Mouse (Mus musculus) erythroblast, embryonic 14.5 days (primary cell): ENCODE measurements around the gene Rin3. TPM values are rescaled to one million over a fixed set of nuclear protein-coding genes. Genes with fewer than 3 reads are reported as not detected.

ENCODE experiments used
- H3K27me3 ChIP-seq: 2 replicates; pipeline ENCODE4 v1.6.1; 2012; ENCODE audit warnings: inconsistent platforms; ENCODE audit not compliant: control insufficient read depth
- H3K36me3 ChIP-seq: 2 replicates; pipeline ENCODE4 v1.6.1; 2012; ENCODE audit warnings: mild to moderate bottlenecking, inconsistent platforms; ENCODE audit not compliant: control insufficient read depth
- H3K4me1 ChIP-seq: 2 replicates; pipeline ENCODE4 v1.6.1; 2012; ENCODE audit warnings: inconsistent platforms; ENCODE audit not compliant: control insufficient read depth
- H3K4me3 ChIP-seq: replicated peaks from 2 replicates; pipeline ENCODE3; 2012; ENCODE audit warnings: moderate library complexity, mild to moderate bottlenecking, inconsistent platforms
- H3K9me3 ChIP-seq: 2 replicates; pipeline ENCODE4 v1.6.1; 2012; ENCODE audit warnings: low read length, inconsistent platforms, mixed read lengths; ENCODE audit not compliant: control insufficient read depth
- GATA1 ChIP-seq: IDR thresholded peaks from 2 replicates; pipeline ENCODE4 v1.6.1; 2012; ENCODE audit warnings: low read length, inconsistent platforms, mixed read lengths
- TAL1 ChIP-seq: IDR thresholded peaks from 3 replicates; pipeline ENCODE4 v1.6.1; 2012; ENCODE audit warnings: low read length, inconsistent platforms, mixed read lengths
- polyA plus RNA-seq: library from polyadenylated mRNA; stranded (reverse); fragments of >175 nt; gene quantifications from 2 replicates; pipeline ENCODE4 v1.2.3, GENCODE M21; 2012

The Rin3 gene
- polyA plus RNA-seq = 0.44 TPM in 2 replicates

- H3K27me3 ChIP-seq = peaks cover 26% of the 10 kb centered on the region
- TF ChIP-seq TAL1 = no peak
- TF ChIP-seq GATA1 = no peak
- peak within 1 kb of the TSS; percentile 50 for H3K4me3 ChIP-seq
- H3K36me3 ChIP-seq = no peaks in the 10 kb centered on the region
- 0 out of 2 replicates have a peak, but pooled peaks cover 4% of the 10 kb centered on the region for H3K9me3 ChIP-seq
- H3K4me1 ChIP-seq = no peaks in the 10 kb centered on the region
Observed at GRCm38 (mm10) chr12:102282763-102283482, at the start of gene Rin3. Gene Rin3, plus strand, starts transcription at chr12:102283048.

- Histone ChIP-seq H3K27me3 (no peaks in the 10 kb centered on the region), H3K4me3 (no peak overlapping the region), H3K4me1 (no peaks in the 10 kb centered on the region), H3K36me3 (no peaks in the 10 kb centered on the region), H3K9me3 (no peaks in the 10 kb centered on the region)
- TF ChIP-seq TAL1 = no peak
- TF ChIP-seq GATA1 = no peak
Observed at GRCm38 (mm10) chr12:102235551-102235950, 47.3 kb upstream of the Rin3 start.

GRCm38 (mm10) chr12:102236317-102236716 is 46.5 kb upstream of the Rin3 start:
- Histone ChIP-seq H3K9me3 (no peaks in the 10 kb centered on the region), H3K36me3 (no peaks in the 10 kb centered on the region), H3K4me1 (no peaks in the 10 kb centered on the region), H3K27me3 (no peaks in the 10 kb centered on the region), H3K4me3 (no peak overlapping the region)
- TF ChIP-seq TAL1 (no peak), GATA1 (no peak)

GRCm38 (mm10) chr12:102242076-102242722 is 40.6 kb upstream of the Rin3 start:
- TF ChIP-seq GATA1 = no peak
- TF ChIP-seq TAL1 = no peak
- no peaks in the 10 kb centered on the region for H3K27me3 ChIP-seq
- no peaks in the 10 kb centered on the region for H3K36me3 ChIP-seq
- no peak overlapping the region for H3K4me3 ChIP-seq
- H3K4me1 ChIP-seq = no peaks in the 10 kb centered on the region
- no peaks in the 10 kb centered on the region for H3K9me3 ChIP-seq

- Histone ChIP-seq H3K4me3 (no peak overlapping the region), H3K4me1 (no peaks in the 10 kb centered on the region), H3K27me3 (no peaks in the 10 kb centered on the region), H3K36me3 (no peaks in the 10 kb centered on the region), H3K9me3 (no peaks in the 10 kb centered on the region)
- TF ChIP-seq TAL1 (no peak), GATA1 (no peak)
Observed at GRCm38 (mm10) chr12:102243915-102244314, 38.9 kb upstream of the Rin3 start.

GRCm38 (mm10) chr12:102246226-102246625 is 36.6 kb upstream of the Rin3 start:
- Histone ChIP-seq H3K4me1 (no peaks in the 10 kb centered on the region), H3K27me3 (no peaks in the 10 kb centered on the region), H3K9me3 (no peaks in the 10 kb centered on the region), H3K36me3 (no peaks in the 10 kb centered on the region), H3K4me3 (no peak overlapping the region)
- TF ChIP-seq TAL1 (no peak), GATA1 (no peak)

GRCm38 (mm10) chr12:102248104-102248503 is 34.7 kb upstream of the Rin3 start:
- TF ChIP-seq GATA1 (no peak), TAL1 (no peak)

GRCm38 (mm10) chr12:102250316-102250715 is 32.5 kb upstream of the Rin3 start:
- Histone ChIP-seq H3K4me3 (no peak overlapping the region), H3K4me1 (no peaks in the 10 kb centered on the region), H3K9me3 (no peaks in the 10 kb centered on the region), H3K27me3 (no peaks in the 10 kb centered on the region), H3K36me3 (no peaks in the 10 kb centered on the region)
- TF ChIP-seq GATA1 = no peak
- TF ChIP-seq TAL1 = no peak

More at GRCm38 (mm10) chr12:102248104-102248503, 34.7 kb upstream of the Rin3 start:
- no peaks in the 10 kb centered on the region for H3K4me1 ChIP-seq
- no peaks in the 10 kb centered on the region for H3K9me3 ChIP-seq
- H3K36me3 ChIP-seq = no peaks in the 10 kb centered on the region
- no peaks in the 10 kb centered on the region for H3K27me3 ChIP-seq
- no peak overlapping the region for H3K4me3 ChIP-seq

GRCm38 (mm10) chr12:102251070-102251469 is 31.8 kb upstream of the Rin3 start:
- H3K9me3 ChIP-seq = no peaks in the 10 kb centered on the region
- no peaks in the 10 kb centered on the region for H3K36me3 ChIP-seq
- no peaks in the 10 kb centered on the region for H3K27me3 ChIP-seq
- H3K4me1 ChIP-seq = no peaks in the 10 kb centered on the region
- TF ChIP-seq TAL1 (no peak), GATA1 (no peak)
- no peak overlapping the region for H3K4me3 ChIP-seq
